Mouse (Mus musculus) bone marrow, adult 2 months (tissue): Measurements from ENCODE around the gene Ddx21. TPM values are rescaled to one million over a fixed set of nuclear protein-coding genes. Genes with fewer than 3 reads are reported as not detected.

Experiments used
- H3K27ac ChIP-seq: fragments of 200-500 bp; 2 replicates; pipeline ENCODE4 v1.5.1; 2012; ENCODE audit warnings: low read depth, mild to moderate bottlenecking, control low read depth, inconsistent platforms, low read length; ENCODE audit not compliant: control insufficient read depth, poor library complexity, insufficient read depth
- H3K4me1 ChIP-seq: fragments of 200-500 bp; 2 replicates; pipeline ENCODE4 v1.6.1; 2011; ENCODE audit warnings: low read length; ENCODE audit not compliant: control insufficient read depth, insufficient read depth
- H3K4me3 ChIP-seq: fragments of 200-500 bp; replicated peaks from 2 replicates; pipeline ENCODE3; 2011; ENCODE audit warnings: mild to moderate bottlenecking, low read depth, low read length, control low read depth; ENCODE audit not compliant: control insufficient read depth
- CTCF ChIP-seq: fragments of 200-500 bp; IDR thresholded peaks from 2 replicates; pipeline ENCODE4 v1.5.1; 2011; ENCODE audit warnings: low read length, control low read depth; ENCODE audit not compliant: control insufficient read depth, insufficient read depth
- POLR2A ChIP-seq: fragments of 200-500 bp; IDR thresholded peaks from 2 replicates; pipeline ENCODE4 v1.6.1; 2011; ENCODE audit warnings: low read depth, mild to moderate bottlenecking, control low read depth, low read length, borderline replicate concordance; ENCODE audit not compliant: control insufficient read depth
- WGBS: fragments of 180-500 bp; shearing (Covaris S2); methylation state at CpG from one replicate; pipeline ENCODE4 v1.1.7; 2018; 5-methylcytosine and 5-hydroxymethylcytosine counted together
- polyA plus RNA-seq: library from polyadenylated mRNA; stranded (reverse); fragments of >200 nt; gene quantifications from 2 replicates; pipeline ENCODE4 v1.2.4, GENCODE M21; 2011; ENCODE audit warnings: low replicate concordance; ENCODE audit not compliant: missing spikeins, insufficient read depth, insufficient read length

Ddx21 gene
- polyA plus RNA-seq, 1 experiment = 36.6 TPM

DNA sequence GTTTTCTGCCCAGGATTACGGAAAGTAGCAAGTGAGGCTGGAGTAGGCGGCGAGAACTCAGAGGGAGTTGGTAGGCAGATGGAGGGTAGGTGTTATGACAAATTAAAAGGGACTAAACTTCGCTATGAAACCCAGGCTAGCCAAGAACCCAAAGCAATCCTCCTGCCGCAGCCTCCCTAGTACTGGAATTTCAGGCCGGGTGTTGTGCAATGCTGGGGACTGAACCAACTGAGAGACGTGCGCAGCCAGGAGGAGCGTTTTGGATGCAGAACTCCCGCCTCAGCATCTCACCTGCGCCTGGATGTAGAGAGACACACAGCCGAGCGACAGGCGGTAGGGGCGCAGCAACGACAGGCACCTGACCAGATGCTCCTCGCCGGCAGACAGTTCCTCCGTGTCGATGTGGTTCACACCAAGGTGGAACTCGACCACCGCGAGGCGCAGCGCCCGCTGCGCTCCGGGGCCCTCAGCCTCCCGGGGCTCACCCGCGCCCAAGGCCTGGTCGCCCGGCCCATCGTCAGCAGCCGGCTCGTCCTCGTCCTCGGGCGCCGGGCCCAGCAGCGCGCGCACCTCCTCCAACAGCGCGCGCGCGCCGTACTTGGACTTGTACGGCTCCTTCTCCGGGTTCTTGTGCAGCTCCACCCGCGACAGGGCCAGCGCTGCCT lies 24.3 kb downstream of the Ddx21 start:
- 3% methylated on average over 54 of the region's 54 CpGs for WGBS
- TF ChIP-seq CTCF (no peak), POLR2A (no peak)
- Histone ChIP-seq H3K4me3 (peak overlapping the region; percentile 83), H3K4me1 (no peaks in the 10 kb centered on the region; the same call in 1 of the 2 replicates), H3K27ac (peak overlapping the region; percentile 75)

DNA sequence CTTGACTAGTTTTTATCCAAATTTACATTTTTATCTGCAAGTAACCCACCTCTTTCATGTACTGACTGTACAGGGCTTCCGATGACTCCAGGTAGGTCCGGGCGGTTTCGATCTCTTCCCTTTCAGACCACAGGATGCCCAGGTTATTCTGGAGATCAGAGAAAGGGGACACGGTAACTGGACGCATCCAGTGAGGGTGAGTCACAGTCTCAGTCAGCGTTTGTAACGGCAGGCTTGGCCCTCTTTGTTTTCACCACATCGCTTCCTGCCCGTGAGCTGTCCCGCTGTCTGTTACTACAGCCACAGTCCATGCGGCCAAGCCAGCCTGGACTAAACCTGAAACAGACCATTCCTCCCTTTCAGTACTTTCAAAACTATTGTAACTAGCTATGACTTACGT lies 27.1 kb downstream of the Ddx21 start:
- 86% methylated on average over 13 of the region's 13 CpGs for WGBS
- no peak overlapping the region for H3K27ac ChIP-seq
- H3K4me1 ChIP-seq = no peaks in the 10 kb centered on the region; the same call in 1 of the 2 replicates
- H3K4me3 ChIP-seq = no peak overlapping the region
- TF ChIP-seq CTCF (no peak), POLR2A (no peak)

GRCm38 (mm10) chr10:62570126-62570871 lies 31.8 kb downstream of the Ddx21 start:
- WGBS = 61% methylated on average over 7 of the region's 7 CpGs
- no peak overlapping the region for H3K4me3 ChIP-seq
- H3K27ac ChIP-seq = no peak overlapping the region
- TF ChIP-seq CTCF (no peak), POLR2A (no peak)
- no peaks in the 10 kb centered on the region for H3K4me1 ChIP-seq

- H3K4me1 ChIP-seq = no peaks in the 10 kb centered on the region
- no peak overlapping the region for H3K4me3 ChIP-seq
- 49% methylated on average over 4 of the region's 4 CpGs for WGBS
- H3K27ac ChIP-seq = no peak overlapping the region
- TF ChIP-seq CTCF = no peak
- no peak for TF ChIP-seq POLR2A
These were observed 33.2 kb downstream of the Ddx21 start for GRCm38 (mm10) chr10:62568861-62569260.

GRCm38 (mm10) chr10:62557736-62558135 lies 44.3 kb downstream of the Ddx21 start:
- TF ChIP-seq POLR2A (no peak), CTCF (peak; percentile 78)
- Histone ChIP-seq H3K27ac (no peak overlapping the region), H3K4me1 (peaks cover 6% of the 10 kb centered on the region; the same call in 1 of the 2 replicates), H3K4me3 (no peak overlapping the region)
- WGBS = 84% methylated on average over 1 of the region's 1 CpGs

- peaks cover 6% of the 10 kb centered on the region; the same call in 1 of the 2 replicates for H3K4me1 ChIP-seq
- TF ChIP-seq CTCF (no peak), POLR2A (no peak)
- peak overlapping the region; percentile 28 for H3K27ac ChIP-seq
- H3K4me3 ChIP-seq = no peak overlapping the region
- WGBS = 38% methylated on average over 6 of the region's 6 CpGs
These were observed 45.6 kb downstream of the Ddx21 start for GRCm38 (mm10) chr10:62556558-62556901.

DNA sequence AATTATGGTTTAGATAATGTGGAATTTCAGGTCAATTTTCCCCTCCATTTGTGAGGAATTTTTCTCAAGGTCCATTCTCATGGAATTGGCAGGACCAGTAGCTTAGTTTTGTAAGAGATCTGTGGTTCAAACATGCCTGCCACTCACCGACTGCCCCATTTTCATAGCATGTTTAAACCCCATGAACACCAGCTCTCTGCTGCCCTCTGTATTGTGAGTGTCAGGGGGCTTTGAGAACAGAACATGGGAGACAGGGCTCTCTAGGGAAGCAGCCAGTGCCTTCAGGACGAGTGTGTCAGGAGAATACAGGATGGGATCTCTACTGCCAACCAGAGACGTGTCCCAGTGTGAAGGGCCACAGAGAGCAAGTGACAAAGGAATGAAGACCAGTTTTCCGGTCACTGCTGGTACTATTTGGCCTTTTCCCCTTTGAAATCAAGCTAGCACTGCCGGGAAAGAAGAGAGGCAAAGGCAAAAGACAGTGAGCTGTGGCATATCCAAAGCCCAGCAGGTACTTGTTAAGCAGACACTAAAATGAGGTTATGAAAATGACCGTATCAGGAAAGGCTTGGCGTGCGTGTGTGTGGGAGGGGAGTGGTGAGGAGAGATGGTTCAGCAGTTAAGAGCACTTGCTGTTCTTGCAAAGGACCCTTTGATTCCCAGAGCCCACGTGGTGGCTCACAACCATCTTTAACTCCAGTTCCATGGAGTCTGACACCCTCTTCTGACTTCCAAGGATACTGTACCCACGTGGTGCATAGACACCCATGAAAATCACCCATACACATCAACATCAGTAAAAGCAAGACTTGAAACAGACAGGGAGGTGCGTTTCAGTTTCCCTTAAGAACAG lies 46.1 kb downstream of the Ddx21 start:
- TF ChIP-seq CTCF (no peak), POLR2A (no peak)
- 38% methylated on average over 11 of the region's 11 CpGs for WGBS
- Histone ChIP-seq H3K4me1 (peaks cover 6% of the 10 kb centered on the region; the same call in 1 of the 2 replicates), H3K4me3 (no peak overlapping the region), H3K27ac (peak overlapping the region; percentile 5)

GRCm38 (mm10) chr10:62553611-62554091 lies 48.4 kb downstream of the Ddx21 start:
- H3K27ac ChIP-seq = peak overlapping the region; percentile 60
- no peak overlapping the region for H3K4me3 ChIP-seq
- WGBS = 1% methylated on average over 12 of the region's 12 CpGs

More at GRCm38 (mm10) chr10:62553611-62554091, 48.4 kb downstream of the Ddx21 start:
- TF ChIP-seq CTCF (no peak), POLR2A (no peak)
- peaks cover 7% of the 10 kb centered on the region for H3K4me1 ChIP-seq
